Mouse (Mus musculus): ENCODE measurements at regions not wholly inside any gene's neighbourhood (a gene's known extent, or its start where the extent isn't known, plus 50 kb on each side); places are given as distances from the start of the nearest gene placed in this dataset.

DNA sequence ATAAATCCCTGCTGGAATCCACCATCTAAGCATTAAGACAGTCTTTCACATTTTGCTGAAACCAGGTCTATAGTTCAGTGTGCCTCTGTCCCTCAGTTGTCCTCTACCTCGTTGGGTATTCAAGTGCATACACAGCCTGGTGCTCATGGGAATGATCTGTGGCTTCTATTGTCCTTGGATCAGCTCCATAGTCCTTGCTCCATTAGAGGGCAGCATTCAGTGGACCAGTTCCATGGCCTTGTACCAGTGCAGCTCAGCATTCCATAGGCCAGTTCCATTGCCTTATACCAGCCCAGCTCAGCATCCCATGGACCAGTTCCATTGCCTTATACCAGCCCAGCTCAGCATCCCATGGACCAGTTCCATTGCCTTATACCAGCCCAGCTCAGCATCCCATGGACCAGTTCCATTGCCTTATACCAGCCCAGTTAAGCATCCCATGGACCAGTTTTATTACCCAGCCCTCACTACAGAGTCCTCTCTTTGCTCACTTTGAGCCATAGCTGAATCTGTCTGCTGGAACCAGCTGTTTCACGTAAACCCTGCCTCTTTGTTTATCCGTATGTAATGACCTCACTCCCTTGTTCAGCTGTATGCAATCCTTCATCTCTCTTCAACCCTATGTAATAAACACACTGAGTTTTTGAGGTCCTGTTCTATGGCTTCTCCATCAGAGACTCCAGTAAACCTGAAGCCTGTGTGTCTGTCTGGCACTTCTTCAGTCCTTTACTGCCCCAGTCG, 88.4 kb upstream of the Gpc1 start:
- ATAC-seq (ENCODE audit: insufficient read depth) (peak; percentile 42), DNase-seq (peak; percentile 46)
- no peak overlapping the region for H3K27ac ChIP-seq (ENCODE audit: low read depth)
- peak; percentile 35 for TF ChIP-seq CTCF (IDR thresholded peaks at IDR 0.05; ENCODE audit: low read depth)
- H3K4me2 ChIP-seq: no peak overlapping the region
- H3K4me3 ChIP-seq (ENCODE audit: low read depth, low read length): no peak overlapping the region
- H3K36me3 ChIP-seq (ENCODE audit: insufficient read depth): no peaks in the 10 kb centered on the region
- WGBS: 41% methylated on average over 4 of the region's 4 CpGs
- H3K4me1 ChIP-seq (ENCODE audit: insufficient read depth): no peaks in the 10 kb centered on the region
- H3K9me3 ChIP-seq (ENCODE audit: low read depth, low read length): no peaks in the 10 kb centered on the region
- no peaks in the 10 kb centered on the region for H3K27me3 ChIP-seq (ENCODE audit: insufficient read depth, low read length)
- H3K9ac ChIP-seq: no peak overlapping the region

DNA sequence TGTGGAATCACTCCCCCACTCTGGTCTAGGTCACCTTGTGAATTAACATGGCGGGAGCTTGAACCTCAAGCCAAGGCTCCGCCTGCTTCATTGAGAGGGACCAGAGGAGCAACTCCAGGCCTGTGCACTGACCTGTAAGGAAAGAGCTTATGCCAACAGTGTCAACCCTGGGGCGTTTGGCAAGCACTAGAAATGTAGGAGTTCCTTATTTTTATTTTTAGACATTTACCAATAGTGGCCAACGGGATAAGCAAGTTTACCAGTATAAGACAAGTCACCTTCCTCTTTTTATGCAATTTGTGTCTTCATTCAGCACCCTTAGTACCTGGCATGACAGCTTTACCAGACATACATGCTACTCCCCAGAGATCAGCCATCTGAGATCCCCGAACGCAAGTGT, 89.1 kb upstream of the Gpc1 start:
- H3K36me3 ChIP-seq (ENCODE audit: insufficient read depth): no peaks in the 10 kb centered on the region
- no peaks in the 10 kb centered on the region for H3K27me3 ChIP-seq (ENCODE audit: insufficient read depth, low read length)
- no peak for TF ChIP-seq CTCF (IDR thresholded peaks at IDR 0.05; ENCODE audit: low read depth)
- H3K4me3 ChIP-seq (ENCODE audit: low read depth, low read length): no peak overlapping the region
- 77% methylated on average over 6 of the region's 6 CpGs for WGBS
- no peak overlapping the region for H3K4me2 ChIP-seq
- no peak overlapping the region for H3K9ac ChIP-seq
- H3K4me1 ChIP-seq (ENCODE audit: insufficient read depth): no peaks in the 10 kb centered on the region
- no peak for ATAC-seq (ENCODE audit: insufficient read depth)
- no peak for DNase-seq
- H3K9me3 ChIP-seq (ENCODE audit: low read depth, low read length): no peaks in the 10 kb centered on the region
- no peak overlapping the region for H3K27ac ChIP-seq (ENCODE audit: low read depth)

DNA sequence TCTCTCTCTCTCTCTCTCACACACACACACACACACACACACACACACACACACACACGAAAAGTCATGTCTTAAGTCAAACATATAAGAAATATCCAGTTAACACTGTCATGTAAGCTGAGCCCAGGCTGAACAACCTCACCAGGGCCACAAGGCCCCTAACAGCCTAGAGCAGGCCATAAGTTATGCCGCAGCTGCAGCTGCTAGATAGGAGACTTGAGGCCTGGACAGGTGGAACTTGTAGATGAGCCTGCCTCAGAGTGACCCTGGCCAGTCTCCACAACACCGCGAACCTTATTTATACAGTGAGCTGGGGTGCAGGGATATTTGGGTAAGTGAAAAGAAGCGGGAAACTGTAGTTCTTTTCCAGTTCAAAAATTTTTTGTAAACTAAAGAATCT, 90.4 kb upstream of the Gpc1 start:
- no peak overlapping the region for H3K4me2 ChIP-seq

GRCm38 (mm10) chr1:92737600-92738197, 89.1 kb upstream of the Otos start:
- TF ChIP-seq CTCF (IDR thresholded peaks at IDR 0.05; ENCODE audit: low read depth): no peak
- Histone ChIP-seq H3K27me3 (ENCODE audit: insufficient read depth, low read length) (no peaks in the 10 kb centered on the region), H3K4me2 (no peak overlapping the region), H3K9ac (no peak overlapping the region), H3K4me1 (ENCODE audit: insufficient read depth) (no peaks in the 10 kb centered on the region), H3K36me3 (ENCODE audit: insufficient read depth) (no peaks in the 10 kb centered on the region), H3K9me3 (ENCODE audit: low read depth, low read length) (no peaks in the 10 kb centered on the region), H3K4me3 (ENCODE audit: low read depth, low read length) (no peak overlapping the region), H3K27ac (ENCODE audit: low read depth) (no peak overlapping the region)
- DNase-seq (no peak), ATAC-seq (ENCODE audit: insufficient read depth) (no peak)
- WGBS: 30% methylated on average over 11 of the region's 11 CpGs

More for the DNA sequence above, 90.4 kb upstream of the Gpc1 start:
- Histone ChIP-seq H3K27me3 (ENCODE audit: insufficient read depth, low read length) (no peaks in the 10 kb centered on the region), H3K4me1 (ENCODE audit: insufficient read depth) (no peaks in the 10 kb centered on the region), H3K36me3 (ENCODE audit: insufficient read depth) (no peaks in the 10 kb centered on the region), H3K4me3 (ENCODE audit: low read depth, low read length) (no peak overlapping the region), H3K27ac (ENCODE audit: low read depth) (no peak overlapping the region), H3K9ac (no peak overlapping the region), H3K9me3 (ENCODE audit: low read depth, low read length) (no peaks in the 10 kb centered on the region)
- DNase-seq: no peak
- no peak for TF ChIP-seq CTCF (IDR thresholded peaks at IDR 0.05; ENCODE audit: low read depth)
- ATAC-seq (ENCODE audit: insufficient read depth): no peak
- WGBS: 62% methylated on average over 5 of the region's 5 CpGs

DNA sequence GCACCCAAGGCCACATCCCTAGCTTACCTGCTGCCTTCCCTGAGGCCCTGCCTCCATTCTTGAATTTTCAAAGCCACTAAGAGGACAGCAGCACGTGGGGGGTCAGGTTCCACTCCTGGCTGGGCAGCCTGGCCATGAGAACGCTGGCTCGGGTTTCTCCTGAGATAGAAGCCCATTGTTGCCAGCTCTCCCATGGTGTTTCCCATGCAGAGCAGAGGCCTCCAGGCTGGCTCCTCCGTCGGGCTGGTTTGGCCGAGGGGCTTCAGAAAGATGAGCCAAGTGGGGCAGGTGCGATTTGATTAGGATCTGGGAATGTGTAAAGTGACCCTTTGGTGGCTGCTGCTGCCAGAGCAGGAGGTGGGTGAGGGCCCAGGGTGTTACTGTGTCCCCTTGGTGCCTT, 87.8 kb upstream of the Otos start:
- ATAC-seq (ENCODE audit: insufficient read depth): no peak

GRCm38 (mm10) chr1:92733732-92734131, 85.1 kb upstream of the Otos start:
- no peak for DNase-seq
- no peak overlapping the region for H3K4me3 ChIP-seq (ENCODE audit: low read depth, low read length)
- H3K9me3 ChIP-seq (ENCODE audit: low read depth, low read length): no peaks in the 10 kb centered on the region
- no peaks in the 10 kb centered on the region for H3K27me3 ChIP-seq (ENCODE audit: insufficient read depth, low read length)
- H3K4me1 ChIP-seq (ENCODE audit: insufficient read depth): no peaks in the 10 kb centered on the region
- H3K9ac ChIP-seq: no peak overlapping the region
- TF ChIP-seq CTCF (IDR thresholded peaks at IDR 0.05; ENCODE audit: low read depth): no peak
- H3K4me2 ChIP-seq: no peak overlapping the region
- H3K27ac ChIP-seq (ENCODE audit: low read depth): no peak overlapping the region
- H3K36me3 ChIP-seq (ENCODE audit: insufficient read depth): no peaks in the 10 kb centered on the region
- ATAC-seq (ENCODE audit: insufficient read depth): no peak
- WGBS: 51% methylated on average over 8 of the region's 8 CpGs

More for the DNA sequence above, 87.8 kb upstream of the Otos start:
- Histone ChIP-seq H3K4me2 (no peak overlapping the region), H3K9me3 (ENCODE audit: low read depth, low read length) (no peaks in the 10 kb centered on the region), H3K9ac (no peak overlapping the region), H3K27me3 (ENCODE audit: insufficient read depth, low read length) (no peaks in the 10 kb centered on the region), H3K27ac (ENCODE audit: low read depth) (no peak overlapping the region), H3K4me1 (ENCODE audit: insufficient read depth) (no peaks in the 10 kb centered on the region), H3K4me3 (ENCODE audit: low read depth, low read length) (no peak overlapping the region), H3K36me3 (ENCODE audit: insufficient read depth) (no peaks in the 10 kb centered on the region)
- DNase-seq: no peak
- 43% methylated on average over 7 of the region's 7 CpGs for WGBS
- no peak for TF ChIP-seq CTCF (IDR thresholded peaks at IDR 0.05; ENCODE audit: low read depth)

DNA sequence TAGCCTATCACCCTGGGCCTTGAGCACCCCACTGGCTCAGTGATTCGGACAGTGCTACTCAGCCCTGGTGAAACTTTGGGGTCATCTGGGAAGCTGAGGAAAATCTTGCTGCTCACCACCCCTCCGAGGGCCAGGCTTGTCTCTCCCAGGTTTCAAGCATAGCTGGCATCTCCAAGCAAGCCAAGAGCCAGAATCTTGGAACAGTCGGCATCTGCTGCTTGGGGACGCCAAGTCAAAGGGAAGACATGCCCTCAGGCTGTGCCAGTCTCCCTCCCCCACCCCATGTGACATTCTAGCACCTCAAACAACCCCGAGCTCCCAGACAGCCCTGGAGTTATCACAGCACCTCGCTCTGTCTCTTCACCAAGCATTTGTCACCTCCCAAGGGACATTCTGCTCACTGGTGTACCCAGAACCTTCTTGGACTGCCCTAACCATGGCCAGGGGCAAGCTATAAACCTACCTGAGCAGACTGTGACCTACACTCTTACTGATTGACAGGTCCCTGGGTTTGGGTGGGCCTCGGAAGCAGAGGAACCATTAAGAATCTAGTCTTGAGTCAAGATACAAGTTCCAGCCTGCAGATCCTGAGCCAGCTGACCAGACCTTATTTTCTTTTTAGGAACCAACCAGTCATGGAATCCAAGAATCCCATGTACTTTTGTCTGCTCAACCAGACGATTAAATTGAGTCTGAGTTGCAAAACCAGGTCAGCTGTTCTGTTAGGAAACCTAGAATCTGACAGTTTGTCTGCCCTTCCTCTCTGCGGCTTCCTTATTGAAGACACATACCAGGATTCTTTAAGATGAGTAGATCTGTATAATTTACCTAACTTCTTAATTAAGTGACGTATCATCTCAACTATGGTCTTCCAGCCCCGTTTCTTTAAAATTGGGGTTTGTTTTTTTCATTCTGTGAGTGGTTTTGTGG, 83.0 kb upstream of the Otos start:
- no peak for TF ChIP-seq CTCF (IDR thresholded peaks at IDR 0.05; ENCODE audit: low read depth)
- no peaks in the 10 kb centered on the region for H3K27me3 ChIP-seq (ENCODE audit: insufficient read depth, low read length)
- H3K36me3 ChIP-seq (ENCODE audit: insufficient read depth): no peaks in the 10 kb centered on the region
- H3K9ac ChIP-seq: no peak overlapping the region
- DNase-seq (no peak), ATAC-seq (ENCODE audit: insufficient read depth) (no peak)
- H3K4me1 ChIP-seq (ENCODE audit: insufficient read depth): no peaks in the 10 kb centered on the region
- H3K4me3 ChIP-seq (ENCODE audit: low read depth, low read length): no peak overlapping the region
- 77% methylated on average over 11 of the region's 11 CpGs for WGBS
- no peak overlapping the region for H3K4me2 ChIP-seq
- H3K27ac ChIP-seq (ENCODE audit: low read depth): no peak overlapping the region
- H3K9me3 ChIP-seq (ENCODE audit: low read depth, low read length): no peaks in the 10 kb centered on the region

Measured in lung, embryonic 14.5 days (tissue).